Mouse (Mus musculus) liver, postnatal 0 days (tissue): ENCODE measurements around the gene Dscam.

Experiments used
- CTCF ChIP-seq: sonication (generic); IDR thresholded peaks from 2 replicates; pipeline ENCODE4 v1.5.1; 2016; ENCODE audit warnings: antibody characterized with exemption, low read depth
- EP300 ChIP-seq: IDR thresholded peaks from 2 replicates; pipeline ENCODE4 v1.6.1; 2016; ENCODE audit warnings: antibody characterized with exemption, low read depth, mild to moderate bottlenecking

- no peak for TF ChIP-seq CTCF
- no peak for TF ChIP-seq EP300
Observed at GRCm38 (mm10) chr16:97075920-97076572, 94.5 kb downstream of the Dscam start.
